Mouse (Mus musculus) heart, embryonic 12.5 days (tissue): ENCODE results near the gene Cyp46a1. TPM values are rescaled to one million over a fixed set of nuclear protein-coding genes. Genes with fewer than 3 reads are reported as not detected.

Source experiments
- ATAC-seq: fragments of 200-750 bp; cut with Nextera tagmentation; 2 replicates; pipeline ENCODE4 v1.8.0; 2017; ENCODE audit warnings: moderate TSS enrichment, moderate library complexity; ENCODE audit not compliant: insufficient number of reproducible peaks, low FRiP score
- H3K27ac ChIP-seq: fragments of 300-500 bp; sonication (generic); 2 replicates; pipeline ENCODE4 v1.5.1; 2016; ENCODE audit warnings: mild to moderate bottlenecking, moderate library complexity; ENCODE audit not compliant: poor library complexity, severe bottlenecking
- H3K27me3 ChIP-seq: fragments of 300-500 bp; sonication (generic); replicated peaks from 2 replicates; pipeline ENCODE4 v1.6.1; 2016; ENCODE audit warnings: mild to moderate bottlenecking, moderate library complexity
- H3K36me3 ChIP-seq: fragments of 300-500 bp; sonication (generic); 2 replicates; pipeline ENCODE4 v1.6.1; 2016; ENCODE audit warnings: mild to moderate bottlenecking, moderate library complexity
- H3K4me1 ChIP-seq: fragments of 300-500 bp; sonication (generic); replicated peaks from 2 replicates; pipeline ENCODE4 v1.6.1; 2016; ENCODE audit warnings: mild to moderate bottlenecking
- H3K4me2 ChIP-seq: fragments of 300-500 bp; sonication (generic); 2 replicates; pipeline ENCODE4 v1.6.1; 2016; ENCODE audit warnings: mild to moderate bottlenecking, moderate library complexity
- H3K4me3 ChIP-seq: fragments of 300-500 bp; sonication (generic); 2 replicates; pipeline ENCODE4 v1.5.1; 2016; ENCODE audit warnings: mild to moderate bottlenecking
- H3K9ac ChIP-seq: fragments of 300-500 bp; sonication (generic); 2 replicates; pipeline ENCODE4 v1.6.1; 2016; ENCODE audit warnings: mild to moderate bottlenecking, moderate library complexity
- H3K9me3 ChIP-seq: fragments of 300-500 bp; sonication (generic); replicated peaks from 2 replicates; pipeline ENCODE4 v1.6.1; 2016; ENCODE audit warnings: mild to moderate bottlenecking, moderate library complexity
- whole genome bisulfite sequencing: fragments of 180-500 bp; shearing (Covaris S2); methylation state at CpG from one replicate; pipeline ENCODE4 v1.1.7; 2016; 5-methylcytosine and 5-hydroxymethylcytosine counted together
- polyA plus RNA-seq: library from polyadenylated mRNA; unstranded; fragments of >200 nt; fragmentation: Nextera tagmentation; extraction: Ambion mirVana; gene quantifications from 2 replicates; pipeline ENCODE4 v1.2.1, GENCODE M21; 2016

Gene Cyp46a1
- polyA plus RNA-seq, 1 experiment from 2014 or later = 7.9 TPM

DNA sequence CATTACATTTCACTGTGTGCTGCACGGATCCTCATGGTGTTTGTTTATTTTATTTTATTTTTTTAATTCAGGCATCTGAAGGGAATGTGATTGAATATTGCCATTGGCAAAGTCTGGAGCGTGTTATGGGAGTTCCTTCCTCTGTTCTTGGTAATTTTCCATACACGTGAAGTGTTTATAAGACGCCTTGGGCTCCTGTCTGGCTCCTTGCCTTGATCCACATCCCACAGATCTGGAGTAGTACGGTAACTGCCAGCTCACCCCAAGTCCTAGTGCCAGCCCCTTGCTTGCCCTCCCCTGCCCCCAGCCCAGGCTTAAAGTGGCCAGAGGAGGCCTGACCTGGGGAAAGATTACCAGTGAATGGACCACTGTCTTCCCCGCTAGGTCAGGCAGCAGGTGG is 33.2 kb upstream of the Cyp46a1 start:
- Histone ChIP-seq H3K9me3 (0 out of 2 replicates have a peak, but pooled peaks cover 6% of the 10 kb centered on the region), H3K9ac (no peak overlapping the region), H3K27ac (no peak overlapping the region), H3K4me1 (peaks cover 3% of the 10 kb centered on the region; the same call in 1 of the 2 replicates), H3K36me3 (no peaks in the 10 kb centered on the region), H3K4me3 (no peak overlapping the region), H3K4me2 (no peak overlapping the region), H3K27me3 (peaks cover 28% of the 10 kb centered on the region)
- 75% methylated on average over 6 of the region's 6 CpGs for WGBS
- no peak for ATAC-seq

DNA sequence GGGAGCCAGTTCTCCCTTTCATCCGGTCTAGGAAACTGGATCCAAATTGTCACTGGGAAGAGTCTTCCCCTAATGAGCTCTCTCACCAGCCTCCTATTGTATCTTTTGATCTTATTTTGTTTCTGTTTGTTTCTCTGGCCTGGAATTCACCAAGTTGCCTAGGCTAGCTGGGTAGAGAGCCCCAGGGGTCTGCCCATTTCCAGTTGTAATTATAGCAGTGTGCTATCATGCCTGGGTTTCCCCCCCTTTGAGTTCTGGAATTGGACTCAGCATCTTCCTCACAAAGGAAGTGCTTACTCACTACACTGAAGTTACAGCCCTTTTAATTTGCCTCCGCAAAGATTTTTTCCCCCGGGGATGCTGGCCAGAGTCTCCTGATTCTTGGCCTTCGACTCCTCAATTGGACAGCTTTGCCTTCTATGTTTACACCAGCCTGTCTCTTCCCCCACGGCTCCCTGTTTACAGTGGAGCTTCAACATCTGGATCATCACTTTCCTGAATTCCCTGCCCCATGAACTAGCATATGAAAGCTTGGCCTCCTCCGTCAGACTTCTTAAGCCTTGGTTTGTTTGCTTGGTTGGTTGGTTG is 30.3 kb upstream of the Cyp46a1 start:
- no peak overlapping the region for H3K27ac ChIP-seq
- H3K9ac ChIP-seq = no peak overlapping the region
- 64% methylated on average over 6 of the region's 6 CpGs for WGBS
- peaks cover 4% of the 10 kb centered on the region; the same call in 1 of the 2 replicates for H3K4me1 ChIP-seq
- H3K4me3 ChIP-seq = no peak overlapping the region
- H3K4me2 ChIP-seq = no peak overlapping the region
- no peak for ATAC-seq
- H3K36me3 ChIP-seq = no peaks in the 10 kb centered on the region
- peaks cover 41% of the 10 kb centered on the region for H3K27me3 ChIP-seq
- 0 out of 2 replicates have a peak, but pooled peaks cover under 1% of the 10 kb centered on the region for H3K9me3 ChIP-seq

DNA sequence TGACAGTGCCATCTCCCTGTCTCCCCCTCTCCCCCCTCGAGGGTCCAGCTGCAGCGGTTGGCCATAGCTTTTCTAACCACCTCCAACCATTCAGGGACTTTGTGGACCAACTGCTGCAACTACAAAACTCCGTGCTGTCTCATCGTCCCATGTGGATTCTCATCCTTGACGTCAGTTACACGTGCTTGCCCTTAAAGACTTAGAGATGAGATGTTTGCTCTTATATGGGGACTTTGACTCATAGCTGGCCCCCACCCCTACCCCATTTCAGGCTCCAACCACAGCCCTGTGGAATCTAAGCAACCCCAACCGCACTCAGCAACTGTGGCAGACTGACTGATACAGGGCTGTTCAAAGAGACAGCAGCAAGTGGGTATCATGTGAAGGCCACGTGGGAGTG is 29.0 kb upstream of the Cyp46a1 start:
- ATAC-seq = no peak
- Histone ChIP-seq H3K9ac (no peak overlapping the region), H3K4me2 (no peak overlapping the region), H3K4me3 (no peak overlapping the region), H3K4me1 (peaks cover 4% of the 10 kb centered on the region; the same call in 1 of the 2 replicates), H3K27me3 (peaks cover 41% of the 10 kb centered on the region), H3K9me3 (no peaks in the 10 kb centered on the region), H3K36me3 (no peaks in the 10 kb centered on the region), H3K27ac (no peak overlapping the region)
- WGBS = 56% methylated on average over 8 of the region's 8 CpGs

DNA sequence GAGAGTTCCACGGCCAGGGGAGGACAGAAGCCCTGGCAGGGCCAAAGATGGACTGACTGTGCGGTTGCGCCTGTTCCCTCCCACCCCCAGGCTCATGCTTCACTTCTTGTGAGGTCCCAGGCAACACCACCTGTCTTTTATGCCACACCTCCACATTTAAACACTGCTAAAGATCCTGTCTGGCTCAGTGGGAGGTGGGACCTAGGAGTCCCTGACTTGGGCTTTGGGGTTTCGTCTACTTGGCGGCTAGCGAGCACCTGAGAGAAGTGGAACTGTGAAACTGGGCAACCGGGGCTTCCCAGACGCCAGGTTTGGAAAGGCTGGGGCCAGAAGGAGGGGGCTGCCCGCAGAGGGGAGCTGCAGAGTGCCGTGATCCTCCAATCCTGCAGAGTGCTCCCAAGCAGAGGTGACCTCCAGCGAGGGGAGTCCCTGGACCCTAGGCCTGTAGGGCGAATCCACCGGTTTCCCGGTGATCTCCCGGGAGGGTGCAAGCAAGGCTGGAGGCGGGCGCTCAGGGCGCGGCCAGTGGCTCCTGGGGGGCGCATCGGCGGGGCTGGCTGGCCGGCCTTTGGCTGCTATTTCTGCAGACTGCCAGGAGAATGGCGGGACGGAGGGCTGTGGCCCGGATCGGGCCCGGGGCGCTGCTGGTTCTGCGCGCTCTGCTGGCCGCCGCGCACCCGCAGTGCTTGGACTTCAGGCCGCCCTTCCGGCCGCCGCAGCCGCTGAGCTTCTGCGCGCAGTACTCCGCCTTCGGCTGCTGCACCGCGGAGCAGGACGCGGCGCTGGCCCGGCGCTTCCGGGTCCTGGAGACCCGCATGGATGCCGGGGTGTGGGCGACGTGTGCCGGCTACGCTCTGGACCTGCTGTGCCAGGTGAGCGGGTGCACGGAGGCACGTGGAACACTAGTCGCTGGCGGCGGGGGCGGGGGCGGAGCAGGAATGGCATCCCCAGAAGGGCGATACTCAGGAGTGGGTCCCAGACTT is 28.1 kb upstream of the Cyp46a1 start, which contains the start of gene Hhipl1:
Gene Hhipl1, plus strand, starts transcription at position 459 of the 983 bp plus-strand sequence.
- 2% methylated on average over 67 of the region's 67 CpGs for WGBS
- peak; percentile 57 for ATAC-seq
- Histone ChIP-seq H3K36me3 (no peaks in the 10 kb centered on the region), H3K27ac (no peak within 1 kb of the TSS), H3K4me2 (peak within 1 kb of the TSS; percentile 95), H3K9me3 (no peaks in the 10 kb centered on the region), H3K9ac (peak within 1 kb of the TSS; percentile 81), H3K4me1 (peaks cover 4% of the 10 kb centered on the region; the same call in 1 of the 2 replicates), H3K4me3 (peak within 1 kb of the TSS; percentile 61), H3K27me3 (peaks cover 41% of the 10 kb centered on the region)

DNA sequence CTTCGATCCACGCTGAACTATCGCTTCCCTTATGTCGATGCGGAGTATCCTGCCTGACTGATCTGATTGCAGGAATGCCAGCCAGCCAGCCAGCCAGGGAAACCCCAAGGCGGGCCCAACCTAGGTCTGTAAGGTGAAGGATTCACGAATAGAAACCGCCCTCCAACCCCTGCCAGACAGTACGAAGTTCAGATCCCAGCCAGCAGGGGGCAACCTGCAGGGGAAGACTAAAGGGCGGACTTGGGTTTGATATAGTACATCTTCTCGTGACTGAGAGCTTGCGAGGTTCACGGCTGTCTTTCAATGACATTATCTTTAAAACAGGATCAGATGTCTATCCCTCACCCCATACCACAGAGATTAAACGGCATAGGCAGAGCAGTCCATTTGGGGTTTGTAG is 26.6 kb upstream of the Cyp46a1 start:
- peak overlapping the region; percentile 7; the same call in 1 of the 2 replicates for H3K4me3 ChIP-seq
- ATAC-seq = no peak
- H3K36me3 ChIP-seq = no peaks in the 10 kb centered on the region
- H3K9ac ChIP-seq = no peak overlapping the region
- WGBS = 16% methylated on average over 14 of the region's 14 CpGs
- no peak overlapping the region for H3K27ac ChIP-seq
- H3K9me3 ChIP-seq = no peaks in the 10 kb centered on the region
- peaks cover 41% of the 10 kb centered on the region for H3K27me3 ChIP-seq
- peak overlapping the region; percentile 95 for H3K4me2 ChIP-seq
- H3K4me1 ChIP-seq = peaks cover 4% of the 10 kb centered on the region; the same call in 1 of the 2 replicates

DNA sequence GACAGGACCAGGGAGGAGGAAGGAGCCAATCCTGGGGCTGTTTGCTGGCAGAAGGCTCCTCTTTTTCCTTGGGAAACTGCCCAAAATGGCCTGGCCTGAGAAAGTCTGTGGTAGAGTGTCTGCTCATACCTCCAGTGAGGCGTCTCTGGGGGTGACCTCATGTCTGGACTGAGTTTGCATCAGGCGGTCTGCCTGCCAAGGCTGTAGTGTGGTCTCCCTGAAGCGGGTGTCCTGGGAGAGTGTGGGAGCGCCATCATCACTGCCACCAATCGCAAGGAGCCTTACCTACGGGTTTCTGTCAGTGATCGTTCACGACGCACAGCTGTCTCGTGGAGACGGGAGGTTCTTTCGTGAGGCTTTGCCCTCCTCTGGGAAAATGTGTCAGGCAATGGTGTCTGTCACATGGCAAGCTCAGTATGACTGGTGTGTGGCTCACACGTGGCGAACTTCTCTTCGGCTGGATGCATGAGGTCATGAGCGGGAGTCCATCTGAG is 25.8 kb upstream of the Cyp46a1 start:
- no peak for ATAC-seq
- Histone ChIP-seq H3K4me1 (peaks cover 4% of the 10 kb centered on the region; the same call in 1 of the 2 replicates), H3K27ac (no peak overlapping the region), H3K4me3 (no peak overlapping the region), H3K4me2 (no peak overlapping the region), H3K9ac (no peak overlapping the region), H3K9me3 (no peaks in the 10 kb centered on the region), H3K36me3 (no peaks in the 10 kb centered on the region), H3K27me3 (peaks cover 35% of the 10 kb centered on the region)
- WGBS = 79% methylated on average over 16 of the region's 16 CpGs

DNA sequence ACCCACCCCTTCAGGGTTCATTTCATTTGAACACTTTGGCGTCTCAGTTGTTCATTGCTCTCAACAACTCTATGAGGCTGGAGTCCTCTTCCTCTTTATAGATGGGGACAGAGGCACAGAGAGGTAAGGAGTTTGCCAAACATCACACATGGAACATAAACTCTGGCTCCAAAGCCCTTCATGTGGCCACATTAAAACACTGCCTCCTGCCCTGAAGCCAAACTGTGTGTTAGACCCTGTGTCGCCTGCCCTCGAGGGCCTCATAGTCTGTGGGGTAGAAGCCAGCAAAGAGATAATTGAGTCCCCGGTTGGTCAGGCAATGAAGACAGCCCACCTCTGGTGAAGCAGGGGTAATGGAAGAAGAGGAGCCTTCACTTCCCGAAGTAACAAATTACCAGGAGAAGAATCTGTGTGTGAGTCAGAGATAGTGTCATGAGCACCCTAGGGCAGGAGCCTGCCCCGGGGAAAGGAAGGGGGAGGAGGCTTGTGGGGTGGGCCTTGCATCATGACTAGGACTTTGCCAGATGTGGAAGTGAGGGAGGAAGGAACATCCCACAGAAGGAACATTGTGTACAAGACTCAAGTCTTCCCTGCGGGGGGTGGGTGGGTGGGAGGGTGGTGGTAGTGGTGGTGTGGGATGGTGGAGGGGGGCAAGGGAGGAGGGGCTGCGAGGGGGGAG is 24.9 kb upstream of the Cyp46a1 start:
- H3K36me3 ChIP-seq = no peaks in the 10 kb centered on the region
- ATAC-seq = no peak
- H3K4me1 ChIP-seq = peaks cover 4% of the 10 kb centered on the region; the same call in 1 of the 2 replicates
- H3K4me2 ChIP-seq = no peak overlapping the region
- H3K9me3 ChIP-seq = no peaks in the 10 kb centered on the region
- no peak overlapping the region for H3K9ac ChIP-seq
- no peak overlapping the region for H3K27ac ChIP-seq
- H3K4me3 ChIP-seq = no peak overlapping the region
- WGBS = 43% methylated on average over 7 of the region's 8 CpGs
- H3K27me3 ChIP-seq = peaks cover 29% of the 10 kb centered on the region

DNA sequence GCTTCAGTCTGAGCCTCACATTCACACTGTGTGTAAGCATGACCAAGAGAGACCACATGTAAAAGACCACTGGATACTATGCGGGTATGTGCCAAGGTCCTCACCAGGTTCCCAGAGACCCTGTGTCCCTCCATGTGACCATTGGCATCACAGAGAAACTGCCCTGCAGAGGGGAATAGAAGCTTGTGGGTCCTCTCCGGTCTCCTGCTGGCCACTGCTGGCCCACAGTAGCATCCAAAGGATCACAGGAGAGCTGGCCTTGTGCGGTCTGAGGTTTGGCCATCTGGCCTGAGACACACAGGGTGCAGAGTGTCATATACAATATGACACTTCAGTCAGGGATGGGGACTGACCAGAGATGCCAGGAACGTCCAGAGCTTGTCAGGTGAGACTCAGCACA is 24.1 kb upstream of the Cyp46a1 start:
- Histone ChIP-seq H3K4me1 (peaks cover 4% of the 10 kb centered on the region; the same call in 1 of the 2 replicates), H3K9me3 (no peaks in the 10 kb centered on the region), H3K27me3 (peaks cover 25% of the 10 kb centered on the region), H3K27ac (no peak overlapping the region), H3K36me3 (no peaks in the 10 kb centered on the region), H3K9ac (no peak overlapping the region), H3K4me2 (no peak overlapping the region), H3K4me3 (no peak overlapping the region)
- no peak for ATAC-seq
- 74% methylated on average over 4 of the region's 4 CpGs for WGBS

DNA sequence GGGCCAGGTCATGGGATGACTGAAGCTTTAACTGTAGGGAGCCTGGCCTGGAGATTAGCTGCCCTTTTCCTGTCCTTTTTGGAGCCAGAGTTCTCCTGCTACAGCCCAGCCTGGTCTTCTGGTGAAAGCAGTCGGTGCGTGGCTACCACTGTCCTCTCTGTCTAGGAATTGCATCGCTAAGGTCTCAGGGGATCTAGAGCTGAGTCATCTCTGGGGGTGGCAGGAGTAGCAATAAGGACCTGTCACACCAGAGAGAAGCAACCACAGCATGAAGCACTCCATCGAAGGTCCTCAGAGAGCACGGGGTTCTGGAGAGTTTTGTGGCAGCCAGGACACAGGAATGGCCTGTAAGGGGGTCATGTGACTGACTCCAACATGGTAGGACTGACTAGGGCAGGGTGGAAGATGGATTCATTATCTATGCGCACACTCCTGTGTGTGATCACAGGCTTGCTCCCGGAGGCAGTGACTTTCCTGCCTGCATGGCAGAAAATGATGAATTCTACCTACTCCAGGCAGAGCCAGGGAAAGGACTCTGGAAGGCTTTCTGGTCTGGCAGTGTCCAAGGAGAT is 23.6 kb upstream of the Cyp46a1 start:
- Histone ChIP-seq H3K27ac (no peak overlapping the region), H3K36me3 (no peaks in the 10 kb centered on the region), H3K4me2 (no peak overlapping the region), H3K27me3 (peaks cover 21% of the 10 kb centered on the region), H3K9ac (no peak overlapping the region), H3K4me3 (no peak overlapping the region), H3K4me1 (peaks cover 4% of the 10 kb centered on the region; the same call in 1 of the 2 replicates), H3K9me3 (no peaks in the 10 kb centered on the region)
- WGBS = 63% methylated on average over 7 of the region's 7 CpGs
- no peak for ATAC-seq

DNA sequence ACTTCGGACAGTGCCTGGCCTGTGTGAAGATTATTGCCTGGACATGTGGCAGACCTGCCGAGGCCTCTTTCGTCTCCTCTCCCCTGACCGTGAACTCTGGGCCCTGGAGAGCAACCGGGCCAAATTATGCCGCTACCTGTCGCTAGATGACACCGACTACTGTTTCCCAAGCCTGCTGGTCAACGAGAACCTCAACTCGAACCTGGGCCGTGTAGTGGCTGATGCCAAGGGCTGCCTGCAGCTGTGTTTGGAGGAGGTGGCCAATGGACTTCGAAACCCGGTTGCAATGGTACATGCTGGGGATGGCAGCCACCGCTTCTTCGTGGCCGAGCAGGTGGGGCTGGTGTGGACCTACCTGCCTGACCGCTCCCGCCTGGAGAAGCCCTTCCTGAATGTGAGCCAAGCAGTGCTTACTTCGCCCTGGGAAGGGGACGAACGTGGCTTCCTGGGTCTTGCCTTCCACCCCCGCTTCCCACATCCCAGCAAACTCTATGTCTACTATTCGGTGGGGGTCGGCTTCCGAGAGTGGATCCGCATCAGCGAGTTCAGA is 22.4 kb upstream of the Cyp46a1 start:
- 90% methylated on average over 27 of the region's 27 CpGs for WGBS
- Histone ChIP-seq H3K36me3 (no peaks in the 10 kb centered on the region), H3K9me3 (no peaks in the 10 kb centered on the region), H3K4me1 (peaks cover 4% of the 10 kb centered on the region; the same call in 1 of the 2 replicates), H3K27me3 (peaks cover 30% of the 10 kb centered on the region), H3K27ac (no peak overlapping the region), H3K4me3 (no peak overlapping the region), H3K4me2 (no peak overlapping the region), H3K9ac (no peak overlapping the region)
- ATAC-seq = no peak
